Mouse (Mus musculus) heart, adult 2 months (tissue): ENCODE data around the gene Zbtb22. TPM values are rescaled to one million over a fixed set of nuclear protein-coding genes. Genes with fewer than 3 reads are reported as not detected.

Experiments used
- DNase-seq, 2 experiments: peaks; one replicate each; pipeline ENCODE4 v3.0.0; 2021
- H3K27ac ChIP-seq: fragments of 200-600 bp; 2 replicates; pipeline ENCODE4 v1.8.1; 2022
- H3K27me3 ChIP-seq: fragments of 200-500 bp; 2 replicates; pipeline ENCODE4 v1.6.1; 2012; ENCODE audit warnings: mild to moderate bottlenecking, low read length, inconsistent platforms, mixed read lengths; ENCODE audit not compliant: control insufficient read depth, insufficient read depth
- H3K36me3 ChIP-seq: fragments of 200-500 bp; 2 replicates; pipeline ENCODE4 v1.6.1; 2012; ENCODE audit warnings: low read length, inconsistent platforms; ENCODE audit not compliant: control insufficient read depth, insufficient read depth
- H3K4me1 ChIP-seq: fragments of 200-500 bp; 2 replicates; pipeline ENCODE4 v1.6.1; 2011; ENCODE audit warnings: low read length; ENCODE audit not compliant: control insufficient read depth, insufficient read depth
- H3K4me3 ChIP-seq: fragments of 200-600 bp; 2 replicates; pipeline ENCODE4 v1.8.1; 2022
- H3K79me2 ChIP-seq: fragments of 200-500 bp; replicated peaks from 2 replicates; pipeline ENCODE4 v1.6.1; 2012; ENCODE audit warnings: mild to moderate bottlenecking, inconsistent platforms, low read length, moderate library complexity, mixed read lengths; ENCODE audit not compliant: control insufficient read depth, insufficient read depth
- H3K9ac ChIP-seq: fragments of 200-500 bp; 2 replicates; pipeline ENCODE4 v1.6.1; 2012; ENCODE audit warnings: low read depth, mild to moderate bottlenecking, control low read depth, inconsistent platforms, low read length, mixed read lengths
- CTCF ChIP-seq: fragments of 200-600 bp; IDR thresholded peaks from 2 replicates; pipeline ENCODE4 v1.8.1; 2022; ENCODE audit warnings: antibody characterized with exemption, mild to moderate bottlenecking, moderate library complexity
- EP300 ChIP-seq: fragments of 200-500 bp; IDR thresholded peaks from 2 replicates; pipeline ENCODE4 v1.6.1; 2011; ENCODE audit warnings: low read depth, low read length, control low read depth; ENCODE audit not compliant: insufficient read depth
- POLR2A ChIP-seq: fragments of 200-500 bp; IDR thresholded peaks from 2 replicates; pipeline ENCODE4 v1.6.1; 2011; ENCODE audit warnings: mild to moderate bottlenecking, low read depth, low read length, control low read depth; ENCODE audit not compliant: insufficient read depth
- WGBS: fragments of 180-500 bp; shearing (Covaris S2); methylation state at CpG from one replicate; pipeline ENCODE4 v1.1.7; 2018; 5-methylcytosine and 5-hydroxymethylcytosine counted together
- intact Hi-C: fragments of 180-260 bp; cut with DNase I; formaldehyde crosslinking; loops from one replicate; pipeline ENCODE4 v1.15.1; 2025
- polyA plus RNA-seq: library from polyadenylated mRNA; depleted of rRNA; stranded (reverse); fragments of >200 nt; gene quantifications from 2 replicates; pipeline ENCODE4 v1.2.3, GENCODE M21; 2012
- total RNA-seq, 2 experiments: library from RNA; stranded (reverse); gene quantifications; 2 replicates each; pipeline ENCODE4 v1.2.3; 2021

Zbtb22 gene
- total and polyA plus RNA-seq, 3 experiments, result 13.7 to 24.6 (median 18.8) TPM

- Histone ChIP-seq H3K27ac (no peak overlapping the region), H3K36me3 (no peaks in the 10 kb centered on the region; the same call in 1 of the 2 replicates), H3K79me2 (no peaks in the 10 kb centered on the region), H3K27me3 (no peaks in the 10 kb centered on the region), H3K9ac (no peak overlapping the region), H3K4me3 (no peak overlapping the region), H3K4me1 (peaks cover 4% of the 10 kb centered on the region; the same call in 1 of the 2 replicates)
- TF ChIP-seq EP300, result no peak
- TF ChIP-seq POLR2A, result no peak
- WGBS, result 90% methylated on average over 11 of the region's 11 CpGs
- no peak for DNase-seq
- intact Hi-C loops, result no loop called here
Observed at GRCm38 (mm10) chr17:33931947-33932346, 16.2 kb downstream of the Zbtb22 start.

GRCm38 (mm10) chr17:33932448-33932847 is 16.7 kb downstream of the Zbtb22 start:
- TF ChIP-seq EP300 (no peak), CTCF (no peak), POLR2A (no peak)
- no peak for DNase-seq
- H3K9ac ChIP-seq, result no peak overlapping the region
- no peaks in the 10 kb centered on the region for H3K27me3 ChIP-seq
- intact Hi-C loops, result no loop called here
- H3K36me3 ChIP-seq, result no peaks in the 10 kb centered on the region; the same call in 1 of the 2 replicates
- peaks cover 4% of the 10 kb centered on the region; the same call in 1 of the 2 replicates for H3K4me1 ChIP-seq
- 91% methylated on average over 14 of the region's 14 CpGs for WGBS
- H3K4me3 ChIP-seq, result no peak overlapping the region
- H3K27ac ChIP-seq, result no peak overlapping the region
- H3K79me2 ChIP-seq, result no peaks in the 10 kb centered on the region

- DNase-seq, result no peak
- no peak for TF ChIP-seq CTCF
- no peak for TF ChIP-seq EP300
- TF ChIP-seq POLR2A, result no peak
- Histone ChIP-seq H3K9ac (no peak overlapping the region), H3K4me3 (no peak overlapping the region), H3K36me3 (no peaks in the 10 kb centered on the region; the same call in 1 of the 2 replicates), H3K27me3 (no peaks in the 10 kb centered on the region), H3K4me1 (peaks cover 4% of the 10 kb centered on the region; the same call in 1 of the 2 replicates), H3K79me2 (no peaks in the 10 kb centered on the region), H3K27ac (no peak overlapping the region)
- WGBS, result 94% methylated on average over 15 of the region's 15 CpGs
- intact Hi-C loops, result no loop called here
Observed at GRCm38 (mm10) chr17:33932970-33933369, 17.3 kb downstream of the Zbtb22 start.

GRCm38 (mm10) chr17:33935422-33936055 is 19.8 kb downstream of the Zbtb22 start:
- TF ChIP-seq POLR2A (no peak), CTCF (no peak), EP300 (no peak)
- Histone ChIP-seq H3K36me3 (no peaks in the 10 kb centered on the region), H3K27ac (no peak overlapping the region), H3K4me3 (no peak overlapping the region), H3K4me1 (peaks cover 3% of the 10 kb centered on the region; the same call in 1 of the 2 replicates), H3K9ac (no peak overlapping the region), H3K27me3 (no peaks in the 10 kb centered on the region), H3K79me2 (no peaks in the 10 kb centered on the region)
- no peak for DNase-seq
- intact Hi-C loops, result no loop called here
- WGBS, result 82% methylated on average over 21 of the region's 21 CpGs

GRCm38 (mm10) chr17:33936993-33937392 is 21.3 kb downstream of the Zbtb22 start:
- Histone ChIP-seq H3K4me3 (no peak overlapping the region), H3K4me1 (peaks cover 3% of the 10 kb centered on the region; the same call in 1 of the 2 replicates), H3K27ac (no peak overlapping the region), H3K9ac (no peak overlapping the region), H3K36me3 (no peaks in the 10 kb centered on the region), H3K27me3 (no peaks in the 10 kb centered on the region), H3K79me2 (no peaks in the 10 kb centered on the region)
- no peak for DNase-seq
- WGBS, result 86% methylated on average over 15 of the region's 15 CpGs
- TF ChIP-seq POLR2A (no peak), EP300 (no peak), CTCF (no peak)
- intact Hi-C loops, result no loop called here

GRCm38 (mm10) chr17:33938783-33939182 is 23.1 kb downstream of the Zbtb22 start:
- intact Hi-C loops, result no loop called here

More at GRCm38 (mm10) chr17:33938783-33939182, 23.1 kb downstream of the Zbtb22 start:
- TF ChIP-seq POLR2A, result no peak
- no peak for TF ChIP-seq CTCF
- TF ChIP-seq EP300, result no peak
- peaks cover 3% of the 10 kb centered on the region; the same call in 1 of the 2 replicates for H3K4me1 ChIP-seq
- H3K36me3 ChIP-seq, result no peaks in the 10 kb centered on the region
- no peaks in the 10 kb centered on the region for H3K27me3 ChIP-seq
- H3K79me2 ChIP-seq, result no peaks in the 10 kb centered on the region
- no peak for DNase-seq
- H3K27ac ChIP-seq, result no peak overlapping the region
- H3K4me3 ChIP-seq, result no peak overlapping the region
- no peak overlapping the region for H3K9ac ChIP-seq
- WGBS, result 70% methylated on average over 11 of the region's 11 CpGs
